Mouse (Mus musculus) limb, embryonic 14.5 days (tissue): ENCODE measurements around the gene Has3. TPM values are rescaled to one million over a fixed set of nuclear protein-coding genes. Genes with fewer than 3 reads are reported as not detected.

Experiments
- ATAC-seq: fragments of 200-750 bp; cut with Nextera tagmentation; 2 replicates; pipeline ENCODE4 v1.8.0; 2017; ENCODE audit warnings: low read depth, moderate number of reproducible peaks, moderate TSS enrichment; ENCODE audit not compliant: low FRiP score
- DNase-seq: peaks from one replicate; pipeline ENCODE4 v3.0.0-alpha.2; 2015; ENCODE audit warnings: low spot score
- H3K27ac ChIP-seq: fragments of 300-500 bp; sonication (generic); replicated peaks from 2 replicates; pipeline ENCODE4 v1.5.1; 2014; ENCODE audit warnings: low read depth, mild to moderate bottlenecking, low read length, moderate library complexity, mixed read lengths
- H3K27me3 ChIP-seq: fragments of 300-500 bp; sonication (generic); 2 replicates; pipeline ENCODE4 v1.6.1; 2014; ENCODE audit warnings: low read length, mixed read lengths; ENCODE audit not compliant: control insufficient read depth, insufficient read depth
- H3K36me3 ChIP-seq: fragments of 300-500 bp; sonication (generic); 2 replicates; pipeline ENCODE4 v1.6.1; 2014; ENCODE audit warnings: mild to moderate bottlenecking, low read length, moderate library complexity, mixed read lengths; ENCODE audit not compliant: control insufficient read depth, insufficient read depth
- H3K4me1 ChIP-seq: fragments of 300-500 bp; sonication (generic); 2 replicates; pipeline ENCODE4 v1.6.1; 2014; ENCODE audit warnings: antibody characterized with exemption, low read length, mixed read lengths; ENCODE audit not compliant: control insufficient read depth, insufficient read depth
- H3K4me2 ChIP-seq: fragments of 300-500 bp; sonication (generic); replicated peaks from 2 replicates; pipeline ENCODE4 v1.6.1; 2014; ENCODE audit warnings: low read depth, mild to moderate bottlenecking, low read length, moderate library complexity; ENCODE audit not compliant: severe bottlenecking
- H3K4me3 ChIP-seq: fragments of 300-500 bp; sonication (generic); replicated peaks from 2 replicates; pipeline ENCODE4 v1.5.1; 2014; ENCODE audit warnings: low read length
- H3K9ac ChIP-seq: fragments of 300-500 bp; sonication (generic); 2 replicates; pipeline ENCODE4 v1.6.1; 2014; ENCODE audit warnings: mild to moderate bottlenecking, low read depth, low read length, moderate library complexity; ENCODE audit not compliant: severe bottlenecking
- H3K9me3 ChIP-seq: fragments of 300-500 bp; sonication (generic); 2 replicates; pipeline ENCODE4 v1.6.1; 2016; ENCODE audit warnings: low read length; ENCODE audit not compliant: control insufficient read depth
- POLR2A ChIP-seq: fragments of 200-500 bp; IDR thresholded peaks from 2 replicates; pipeline ENCODE4 v1.8.0; 2012; ENCODE audit warnings: inconsistent platforms, mild to moderate bottlenecking, moderate library complexity, borderline replicate concordance; ENCODE audit not compliant: insufficient read depth, insufficient read length; ENCODE audit errors: extremely low read depth
- WGBS: fragments of 180-500 bp; shearing (Covaris S2); extraction: QIAGEN DNeasy Blood & Tissue Kit; methylation state at CpG from one replicate; pipeline ENCODE4 v1.1.7; 2014; 5-methylcytosine and 5-hydroxymethylcytosine counted together
- polyA plus RNA-seq, 2 experiments: library from polyadenylated mRNA; depleted of rRNA in 1 of 2; stranded (reverse) in 1 of 2; unstranded in 1 of 2; fragments of >200 nt; fragmentation: Nextera tagmentation in 1 of 2; extraction: Ambion mirVana in 1 of 2; gene quantifications; 2 replicates each; pipeline versions ENCODE4 v1.2.1 to v1.2.3; 2012 to 2014

Gene Has3
- polyA plus RNA-seq, 2 experiments: 0.58 to 2.0 TPM

DNA sequence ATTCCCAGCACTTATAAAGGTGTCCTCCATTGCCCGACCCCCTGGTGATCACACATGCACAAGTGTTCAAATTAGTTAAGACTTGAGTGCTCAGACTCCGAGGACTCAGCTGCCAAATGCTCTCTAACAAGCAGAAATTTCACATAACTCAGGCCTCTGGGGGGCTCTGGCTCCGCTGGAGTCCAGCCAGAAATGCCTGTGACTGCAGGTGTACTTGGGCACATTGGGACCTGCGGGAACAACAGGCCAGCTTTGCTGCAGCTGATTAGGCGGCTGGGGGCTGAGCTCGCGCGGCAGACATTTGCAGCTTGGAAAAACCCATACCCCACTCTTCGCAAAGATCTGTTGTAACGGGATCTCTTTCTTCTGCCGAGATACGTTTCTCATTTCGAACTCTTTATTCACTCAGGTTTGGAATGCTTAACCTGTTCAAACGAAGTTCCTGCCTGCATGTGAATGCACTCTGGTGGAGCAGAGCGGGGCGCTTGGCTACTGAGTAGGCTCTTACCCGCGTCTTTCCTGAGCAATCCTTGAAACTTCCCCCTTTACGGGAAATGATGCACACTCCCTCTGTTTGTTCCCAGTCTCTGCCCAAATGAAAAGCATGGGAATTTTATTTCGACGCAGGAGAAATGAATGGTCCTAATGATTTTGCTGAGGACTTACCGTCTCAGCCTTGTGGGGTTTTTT lies 62.5 kb downstream of the Has3 start:
- Histone ChIP-seq H3K9ac (0 out of 2 replicates have a peak overlapping the region, but pooled peaks have one; percentile 12), H3K4me2 (peak overlapping the region; percentile 52), H3K27me3 (no peaks in the 10 kb centered on the region), H3K27ac (peak overlapping the region; percentile 33; the same call in 1 of the 2 replicates), H3K4me3 (peak overlapping the region; percentile 17; the same call in 1 of the 2 replicates), H3K36me3 (no peaks in the 10 kb centered on the region), H3K4me1 (peaks cover 36% of the 10 kb centered on the region), H3K9me3 (no peaks in the 10 kb centered on the region)
- ATAC-seq: 0 out of 2 replicates have a peak, but pooled peaks have one; percentile 9
- peak; percentile 67 for DNase-seq
- WGBS: 7% methylated on average over 22 of the region's 22 CpGs
- TF ChIP-seq POLR2A: no peak

DNA sequence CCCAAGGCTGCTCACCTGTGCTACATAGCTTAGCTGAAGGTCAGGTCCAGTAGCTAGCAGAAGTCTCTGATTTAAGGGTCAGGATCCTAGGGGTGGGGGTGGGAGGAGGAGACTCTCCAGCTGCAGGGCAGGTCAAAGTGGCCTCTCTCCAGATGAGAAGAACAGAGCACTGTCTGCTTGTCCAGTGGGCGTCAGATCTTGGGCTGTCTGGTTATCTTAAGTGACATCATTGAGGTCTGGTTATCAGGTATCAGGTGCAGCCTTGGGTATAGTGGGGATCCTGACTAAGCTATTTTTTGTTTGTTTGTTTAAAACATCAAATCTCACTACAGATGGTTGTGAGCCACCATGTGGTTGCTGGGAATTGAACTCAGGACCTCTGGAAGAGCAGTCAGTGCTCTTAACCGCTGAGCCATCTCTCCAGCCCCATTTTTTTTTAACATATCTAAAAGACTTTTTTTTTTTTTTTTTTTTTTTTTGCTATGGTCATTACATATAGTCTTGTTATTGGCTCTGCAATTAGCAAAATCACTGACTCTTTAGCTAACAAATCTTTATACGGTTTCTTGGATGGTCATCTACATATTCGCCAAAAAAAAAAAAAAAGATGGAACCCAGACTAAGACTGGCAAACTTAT lies 63.6 kb downstream of the Has3 start:
- Histone ChIP-seq H3K9me3 (no peaks in the 10 kb centered on the region), H3K4me2 (no peak overlapping the region), H3K4me3 (no peak overlapping the region), H3K27ac (no peak overlapping the region), H3K9ac (no peak overlapping the region), H3K27me3 (no peaks in the 10 kb centered on the region), H3K36me3 (no peaks in the 10 kb centered on the region), H3K4me1 (peaks cover 43% of the 10 kb centered on the region)
- TF ChIP-seq POLR2A: no peak
- DNase-seq: no peak
- no peak for ATAC-seq
- 77% methylated on average over 4 of the region's 4 CpGs for WGBS

Other genes with a start within 250 kb of the Has3 start
- 5.9 and 6.5 TPM in 2 replicates for gene Tango6, start 187.2 kb upstream of the Has3 start, polyA plus RNA-seq (2012; rRNA removed)
- 6.5 and 7.0 TPM in 2 replicates for gene Tango6, start 187.2 kb upstream of the Has3 start, polyA plus RNA-seq (2014; fragmentation: Nextera tagmentation; extraction: Ambion mirVana)
- gene Utp4, start 23.4 kb downstream of the Has3 start, polyA plus RNA-seq (2012; rRNA removed): 50.7 and 53.3 TPM in 2 replicates
- 61.9 and 64.0 TPM in 2 replicates for gene Utp4, start 23.4 kb downstream of the Has3 start, polyA plus RNA-seq (2014; fragmentation: Nextera tagmentation; extraction: Ambion mirVana)
- gene Sntb2, start 65.5 kb downstream of the Has3 start, polyA plus RNA-seq (2012; rRNA removed): 13.9 and 15.4 TPM in 2 replicates
- gene Sntb2, start 65.5 kb downstream of the Has3 start, polyA plus RNA-seq (2014; fragmentation: Nextera tagmentation; extraction: Ambion mirVana): 20.4 and 20.7 TPM in 2 replicates
- 40.2 and 50.8 TPM in 2 replicates for gene Vps4a, start 161.0 kb downstream of the Has3 start, polyA plus RNA-seq (2012; rRNA removed)
- gene Vps4a, start 161.0 kb downstream of the Has3 start, polyA plus RNA-seq (2014; fragmentation: Nextera tagmentation; extraction: Ambion mirVana): 75.8 and 82.3 TPM in 2 replicates
- gene Pdf, start 178.4 kb downstream of the Has3 start, polyA plus RNA-seq (2012; rRNA removed): 34.6 and 38.7 TPM in 2 replicates
- 35.7 and 39.2 TPM in 2 replicates for gene Pdf, start 178.4 kb downstream of the Has3 start, polyA plus RNA-seq (2014; fragmentation: Nextera tagmentation; extraction: Ambion mirVana)
- 56.7 and 68.1 TPM in 2 replicates for gene Cog8, start 186.4 kb downstream of the Has3 start, polyA plus RNA-seq (2012; rRNA removed)
- 37.8 and 40.9 TPM in 2 replicates for gene Cog8, start 186.4 kb downstream of the Has3 start, polyA plus RNA-seq (2014; fragmentation: Nextera tagmentation; extraction: Ambion mirVana)
- gene Nip7, start 186.6 kb downstream of the Has3 start, polyA plus RNA-seq (2012; rRNA removed): 54.9 and 123 TPM in 2 replicates
- 99.0 and 103 TPM in 2 replicates for gene Nip7, start 186.6 kb downstream of the Has3 start, polyA plus RNA-seq (2014; fragmentation: Nextera tagmentation; extraction: Ambion mirVana)
- not detected in 2 replicates for gene Tmed6, start 195.4 kb downstream of the Has3 start, polyA plus RNA-seq (2012; rRNA removed)
- not detected in 2 replicates for gene Tmed6, start 195.4 kb downstream of the Has3 start, polyA plus RNA-seq (2014; fragmentation: Nextera tagmentation; extraction: Ambion mirVana)
- 34.9 and 39.0 TPM in 2 replicates for gene Terf2, start 226.3 kb downstream of the Has3 start, polyA plus RNA-seq (2012; rRNA removed)
- 15.1 and 18.5 TPM in 2 replicates for gene Terf2, start 226.3 kb downstream of the Has3 start, polyA plus RNA-seq (2014; fragmentation: Nextera tagmentation; extraction: Ambion mirVana)